Mouse (Mus musculus) bone marrow macrophage, adult 2 months (primary cell): ENCODE results near the gene Hnrnpa1.

Experiments used
- CTCF ChIP-seq: IDR thresholded peaks from 2 replicates; pipeline ENCODE4 v1.5.1; 2012; ENCODE audit warnings: low read depth, mild to moderate bottlenecking, low read length, moderate library complexity
- POLR2A ChIP-seq: IDR thresholded peaks from 2 replicates; pipeline ENCODE4 v1.6.1; 2012; ENCODE audit warnings: mild to moderate bottlenecking, low read depth, low read length, borderline replicate concordance

DNA sequence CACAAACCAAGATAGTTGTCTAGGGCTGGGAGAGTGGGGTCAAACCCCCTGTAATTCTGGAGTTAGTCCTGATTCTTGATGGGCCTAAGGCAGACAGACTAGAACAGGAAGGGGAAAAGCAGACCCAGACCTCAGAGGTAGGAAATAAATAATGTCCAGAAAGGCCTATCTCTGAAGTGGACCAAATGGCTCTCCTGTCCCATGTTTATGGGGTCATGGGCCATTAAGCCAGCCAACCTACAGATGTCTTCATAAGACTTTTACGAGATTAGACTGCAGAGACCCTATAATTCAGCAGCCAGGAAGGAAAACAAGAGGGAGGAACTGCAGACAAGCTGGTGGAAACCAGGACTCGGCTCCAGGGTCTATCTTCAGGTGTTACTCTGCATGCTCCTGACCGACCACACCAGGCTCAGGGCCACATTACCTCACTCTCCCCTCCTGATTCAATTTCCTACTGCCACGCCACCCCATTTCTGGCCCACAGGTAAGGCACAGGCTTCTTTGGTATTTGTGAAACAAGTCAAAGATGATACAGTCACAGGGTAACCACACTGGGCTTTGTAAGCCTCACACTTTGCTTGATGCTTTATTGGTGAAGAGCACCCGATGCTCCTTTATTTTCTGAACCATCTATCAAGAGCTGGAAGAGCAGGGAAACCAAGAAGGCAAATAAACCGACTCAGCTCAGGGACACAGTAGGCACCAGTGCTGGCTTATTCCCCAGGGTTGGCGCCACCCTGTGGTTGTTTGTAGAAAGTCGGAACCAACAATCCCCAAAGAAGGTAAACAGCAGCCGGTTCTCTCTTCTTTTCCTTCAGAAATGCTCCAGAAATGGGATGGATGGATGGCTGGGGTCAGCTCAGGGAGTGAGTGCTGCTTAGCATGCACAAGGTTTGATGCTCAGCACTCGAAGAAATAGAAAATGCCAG lies 49.4 kb upstream of the Hnrnpa1 start:
- peak; percentile 52 for TF ChIP-seq CTCF
- no peak for TF ChIP-seq POLR2A
